Mouse (Mus musculus) activated CD4-positive, CD25-positive, alpha-beta regulatory T cell, adult 4 months (primary cell): ENCODE results near the gene Smarcd3. TPM values are rescaled to one million over a fixed set of nuclear protein-coding genes. Genes with fewer than 3 reads are reported as not detected.

Experiments
- ATAC-seq: one replicate; pipeline ENCODE4 v1.8.0; 2017
- polyA plus RNA-seq, 2 experiments: library from polyadenylated mRNA; unstranded; fragments of 100-300 nt; shearing (Covaris generic); gene quantifications; one replicate each; pipeline ENCODE4 v1.2.1; 2017

Smarcd3 gene
- polyA plus RNA-seq = under 1 TPM in 1 of 2 experiments, not detected in 1; 0.41 TPM

GRCm38 (mm10) chr5:24623986-24624821, at the start of gene Smarcd3:
Smarcd3 (minus strand) TSS chr5:24624411.
- ATAC-seq = no peak

- no peak for ATAC-seq
Measured at GRCm38 (mm10) chr5:24661457-24661856, 37.2 kb upstream of the Smarcd3 start.

- no peak for ATAC-seq
Measured at GRCm38 (mm10) chr5:24659708-24660423, 35.7 kb upstream of the Smarcd3 start.

- ATAC-seq = no peak
Measured at GRCm38 (mm10) chr5:24657113-24657512, 32.9 kb upstream of the Smarcd3 start.

GRCm38 (mm10) chr5:24654491-24654890, 30.3 kb upstream of the Smarcd3 start:
- ATAC-seq = no peak

GRCm38 (mm10) chr5:24652780-24653179, 28.6 kb upstream of the Smarcd3 start:
- ATAC-seq = no peak

- ATAC-seq = peak; percentile 63
Measured at GRCm38 (mm10) chr5:24651768-24652752, 27.8 kb upstream of the Smarcd3 start.

GRCm38 (mm10) chr5:24651356-24651755, 27.1 kb upstream of the Smarcd3 start:
- ATAC-seq = no peak

GRCm38 (mm10) chr5:24649701-24650100, 25.5 kb upstream of the Smarcd3 start:
- ATAC-seq = no peak

GRCm38 (mm10) chr5:24649231-24649630, 25.0 kb upstream of the Smarcd3 start:
- ATAC-seq = no peak

- no peak for ATAC-seq
Measured at GRCm38 (mm10) chr5:24645454-24645853, 21.2 kb upstream of the Smarcd3 start.

GRCm38 (mm10) chr5:24639081-24639480, 14.9 kb upstream of the Smarcd3 start:
- no peak for ATAC-seq

- ATAC-seq = no peak
Measured at GRCm38 (mm10) chr5:24638131-24638530, 13.9 kb upstream of the Smarcd3 start.

- ATAC-seq = no peak
Measured at GRCm38 (mm10) chr5:24636987-24637386, 12.8 kb upstream of the Smarcd3 start.

- no peak for ATAC-seq
Measured at GRCm38 (mm10) chr5:24635526-24636141, 11.4 kb upstream of the Smarcd3 start.

GRCm38 (mm10) chr5:24635093-24635492, 10.9 kb upstream of the Smarcd3 start:
- no peak for ATAC-seq

- ATAC-seq = peak; percentile 72
Measured at GRCm38 (mm10) chr5:24629712-24630111, 5.5 kb upstream of the Smarcd3 start.

GRCm38 (mm10) chr5:24624822-24625120, 560 bp upstream of the Smarcd3 start:
- ATAC-seq = no peak

GRCm38 (mm10) chr5:24623041-24623985, 898 bp downstream of the Smarcd3 start:
- no peak for ATAC-seq

- ATAC-seq = no peak
Measured at GRCm38 (mm10) chr5:24622386-24623040, 1.7 kb downstream of the Smarcd3 start.

- no peak for ATAC-seq
Measured at GRCm38 (mm10) chr5:24620626-24621025, 3.6 kb downstream of the Smarcd3 start.
